Mouse (Mus musculus): ENCODE data around the gene Qrich1. TPM values are rescaled to one million over a fixed set of nuclear protein-coding genes. Genes with fewer than 3 reads are reported as not detected.
A peak's percentile ranks its signal among the peaks of the same experiment; 100 is the strongest.

The Qrich1 gene
- total RNA-seq, 1 experiment: 152 TPM

DNA sequence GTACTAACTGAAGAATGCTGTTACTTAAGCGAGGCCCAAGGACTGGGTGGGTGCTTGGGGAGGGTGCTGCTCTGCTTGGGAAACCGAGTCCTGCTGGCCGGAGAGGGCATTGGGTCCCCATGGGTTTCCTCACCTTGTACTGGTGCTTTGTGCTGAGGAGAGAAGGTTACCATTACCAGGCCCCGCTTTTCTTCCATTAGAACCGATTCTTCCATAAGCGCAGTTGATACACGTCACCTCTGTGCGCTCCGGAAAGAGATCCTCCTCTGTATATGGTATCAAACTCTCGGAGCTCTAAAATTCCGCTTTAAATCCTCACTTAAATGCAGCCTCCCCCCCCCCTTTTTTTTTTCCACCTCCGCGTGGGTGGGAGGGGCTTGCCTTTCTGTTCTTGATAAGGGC, 1.3 kb downstream of the Qrich1 start:
- Histone ChIP-seq H3K27ac (ENCODE audit: insufficient read depth, low read depth, low read length, poor library complexity, severe bottlenecking) (peak overlapping the region; percentile 99), H3K4me3 (ENCODE audit: insufficient read depth in 1 of 2, low read depth in 1 of 2, low read length in 2 of 2, poor library complexity in 1 of 2, severe bottlenecking in 1 of 2) (peak overlapping the region; percentile 92 to 97), H3K4me1 (ENCODE audit: control insufficient read depth in 2 of 2, insufficient read depth in 2 of 2, low read length in 2 of 2, poor library complexity in 1 of 2) (peaks cover 0 to 5% of the 10 kb centered on the region in 2 experiments; a peak in 2 of 4 replicates), H3K36me3 (ENCODE audit: control insufficient read depth, insufficient read depth, low read length, poor library complexity, severe bottlenecking) (peaks cover 18% of the 10 kb centered on the region), H3K9ac (ENCODE audit: insufficient read depth, low read depth, low read length, poor library complexity, severe bottlenecking) (peak overlapping the region; percentile 99), H3K9me3 (ENCODE audit: control insufficient read depth, insufficient read depth, low read depth, low read length) (no peaks in the 10 kb centered on the region)
- in situ Hi-C loops (cut with MboI; ENCODE audit: low sequenced_read_pairs in 2 of 2, unreplicated experiment in 2 of 2): no loop called here
- DNase-seq (ENCODE audit: low read depth, low spot score): peak; percentile 42
- peak; percentile 68; the same call in 1 of the 2 replicates for TF ChIP-seq ZNF384 (IDR thresholded peaks at IDR 0.05; ENCODE audit: low read depth, low read length)
- no peak for TF ChIP-seq MAFK (IDR thresholded peaks at IDR 0.05; ENCODE audit: insufficient read depth, low read depth, low read length)
- TF ChIP-seq ZC3H11A (IDR thresholded peaks at IDR 0.05; ENCODE audit: borderline replicate concordance, low read depth, low read length): no peak
- TF ChIP-seq HCFC1 (IDR thresholded peaks at IDR 0.05; ENCODE audit: borderline replicate concordance, insufficient read depth, low read length): no peak

DNA sequence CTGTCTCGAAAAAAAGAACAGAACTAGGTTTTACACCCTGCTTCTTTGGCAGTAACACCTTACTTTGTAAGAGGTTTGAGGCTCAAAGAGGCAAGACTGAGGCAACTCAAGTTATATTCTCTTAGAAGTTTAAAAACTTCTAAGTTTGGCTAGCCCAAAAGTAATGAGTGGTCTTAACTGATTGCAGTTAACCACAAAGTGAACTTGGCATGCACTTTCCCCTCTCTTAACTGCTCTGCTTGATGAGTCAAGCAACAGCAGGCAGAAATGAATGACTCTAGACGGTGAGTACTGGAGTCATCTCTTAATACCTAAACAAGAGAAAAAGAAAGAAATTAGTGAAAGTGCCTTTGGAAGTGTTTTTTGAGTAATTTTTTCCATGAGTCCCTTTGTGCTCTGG, 5.0 kb downstream of the Qrich1 start:
- H3K9ac ChIP-seq (ENCODE audit: insufficient read depth, low read depth, low read length, poor library complexity, severe bottlenecking): no peak overlapping the region
- peaks cover 0 to 5% of the 10 kb centered on the region in 2 experiments; a peak in 1 of 4 replicates for H3K4me1 ChIP-seq (ENCODE audit: control insufficient read depth in 2 of 2, insufficient read depth in 2 of 2, low read length in 2 of 2, poor library complexity in 1 of 2)
- in situ Hi-C loops (cut with MboI; ENCODE audit: low sequenced_read_pairs in 2 of 2, unreplicated experiment in 2 of 2): no loop called here
- H3K36me3 ChIP-seq (ENCODE audit: control insufficient read depth, insufficient read depth, low read length, poor library complexity, severe bottlenecking): no peaks in the 10 kb centered on the region; the same call in 1 of the 2 replicates
- H3K4me3 ChIP-seq (ENCODE audit: insufficient read depth in 1 of 2, low read depth in 1 of 2, low read length in 2 of 2, poor library complexity in 1 of 2, severe bottlenecking in 1 of 2): no peak overlapping the region
- no peaks in the 10 kb centered on the region for H3K9me3 ChIP-seq (ENCODE audit: control insufficient read depth, insufficient read depth, low read depth, low read length)
- H3K27ac ChIP-seq (ENCODE audit: insufficient read depth, low read depth, low read length, poor library complexity, severe bottlenecking): no peak overlapping the region
- no peak for TF ChIP-seq MAFK (IDR thresholded peaks at IDR 0.05; ENCODE audit: insufficient read depth, low read depth, low read length)
- no peak for TF ChIP-seq CHD2 (IDR thresholded peaks at IDR 0.05; ENCODE audit: low read depth, low read length)
- no peak for TF ChIP-seq ZNF384 (IDR thresholded peaks at IDR 0.05; ENCODE audit: low read depth, low read length)
- no peak for TF ChIP-seq HCFC1 (IDR thresholded peaks at IDR 0.05; ENCODE audit: borderline replicate concordance, insufficient read depth, low read length)
- no peak for DNase-seq (ENCODE audit: low read depth, low spot score)

DNA sequence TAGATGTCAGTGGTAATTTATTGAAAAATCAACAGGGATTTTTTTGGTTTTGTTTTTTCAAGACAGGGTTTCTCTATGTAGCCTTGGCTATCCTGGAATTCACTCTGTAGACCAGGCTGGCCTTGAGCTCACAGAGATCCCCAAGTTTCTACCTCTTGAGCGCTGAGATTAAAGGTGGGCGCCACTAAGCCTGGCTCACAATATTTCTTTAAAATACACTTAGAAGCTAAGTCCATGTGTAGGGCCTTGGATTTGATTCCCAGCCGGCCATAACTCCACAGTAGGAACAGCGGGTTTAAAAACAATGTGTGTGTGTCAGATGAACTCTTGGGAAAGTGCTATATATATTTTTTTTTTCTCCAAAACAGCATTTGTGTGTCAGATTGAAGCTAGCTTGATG, 6.7 kb downstream of the Qrich1 start:
- no peak for DNase-seq (ENCODE audit: low read depth, low spot score)
- in situ Hi-C loops (cut with MboI; ENCODE audit: low sequenced_read_pairs in 2 of 2, unreplicated experiment in 2 of 2): no loop called here

DNA sequence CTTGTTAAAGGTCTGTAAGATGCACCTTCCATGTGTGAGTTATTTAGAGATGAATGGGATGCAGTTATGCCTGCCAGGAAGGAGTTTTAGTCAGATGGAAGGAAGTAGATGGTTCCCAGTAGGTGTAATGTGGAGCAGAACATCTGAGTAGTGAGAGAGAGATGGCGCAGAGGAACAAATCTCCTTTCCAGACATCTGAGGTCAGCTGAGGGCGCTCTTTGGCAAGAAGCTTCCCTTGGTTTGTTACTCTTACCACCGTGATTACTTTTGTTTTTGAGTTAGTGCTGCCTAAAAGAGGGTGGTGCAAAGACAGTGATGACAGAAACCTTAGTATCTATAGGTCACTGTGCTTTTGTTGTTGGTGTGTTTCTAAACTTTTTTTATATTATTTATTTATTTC, 8.8 kb downstream of the Qrich1 start:
- peaks cover 5% of the 10 kb centered on the region for H3K36me3 ChIP-seq (ENCODE audit: control insufficient read depth, insufficient read depth, low read length, poor library complexity, severe bottlenecking)

More for the DNA sequence above, 6.7 kb downstream of the Qrich1 start:
- H3K27ac ChIP-seq (ENCODE audit: insufficient read depth, low read depth, low read length, poor library complexity, severe bottlenecking): no peak overlapping the region
- no peaks in the 10 kb centered on the region; the same call in 1 of the 2 replicates for H3K36me3 ChIP-seq (ENCODE audit: control insufficient read depth, insufficient read depth, low read length, poor library complexity, severe bottlenecking)
- H3K9me3 ChIP-seq (ENCODE audit: control insufficient read depth, insufficient read depth, low read depth, low read length): no peaks in the 10 kb centered on the region
- no peak overlapping the region for H3K4me3 ChIP-seq (ENCODE audit: insufficient read depth in 1 of 2, low read depth in 1 of 2, low read length in 2 of 2, poor library complexity in 1 of 2, severe bottlenecking in 1 of 2)
- TF ChIP-seq CHD2 (IDR thresholded peaks at IDR 0.05; ENCODE audit: low read depth, low read length): no peak
- no peak for TF ChIP-seq MAFK (IDR thresholded peaks at IDR 0.05; ENCODE audit: insufficient read depth, low read depth, low read length)
- no peak for TF ChIP-seq ZNF384 (IDR thresholded peaks at IDR 0.05; ENCODE audit: low read depth, low read length)
- TF ChIP-seq ZC3H11A (IDR thresholded peaks at IDR 0.05; ENCODE audit: borderline replicate concordance, low read depth, low read length): no peak
- TF ChIP-seq HCFC1 (IDR thresholded peaks at IDR 0.05; ENCODE audit: borderline replicate concordance, insufficient read depth, low read length): no peak
- H3K9ac ChIP-seq (ENCODE audit: insufficient read depth, low read depth, low read length, poor library complexity, severe bottlenecking): no peak overlapping the region
- peaks cover 0 to 5% of the 10 kb centered on the region in 2 experiments; a peak in 1 of 4 replicates for H3K4me1 ChIP-seq (ENCODE audit: control insufficient read depth in 2 of 2, insufficient read depth in 2 of 2, low read length in 2 of 2, poor library complexity in 1 of 2)

DNA sequence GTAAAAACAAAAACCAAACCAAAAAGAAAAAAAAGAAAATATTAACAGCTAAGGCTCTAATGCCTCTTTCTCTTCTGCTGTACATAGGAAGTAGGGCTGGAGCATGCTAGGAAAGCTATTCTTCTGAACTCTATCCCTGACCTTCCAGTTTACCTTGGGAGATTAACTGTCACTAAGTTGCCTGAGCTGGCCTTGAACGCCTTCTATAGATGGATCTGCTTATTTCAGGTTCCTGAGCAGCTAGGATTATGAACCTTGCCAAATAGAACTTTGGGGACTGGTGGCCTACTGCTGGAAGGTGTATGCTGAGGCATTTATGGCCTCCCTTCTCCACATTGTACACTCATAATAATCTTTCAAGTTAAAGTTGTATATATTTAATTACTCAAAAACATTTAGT, 14.3 kb downstream of the Qrich1 start:
- Histone ChIP-seq H3K9me3 (ENCODE audit: control insufficient read depth, insufficient read depth, low read depth, low read length) (no peaks in the 10 kb centered on the region), H3K27ac (ENCODE audit: insufficient read depth, low read depth, low read length, poor library complexity, severe bottlenecking) (no peak overlapping the region), H3K36me3 (ENCODE audit: control insufficient read depth, insufficient read depth, low read length, poor library complexity, severe bottlenecking) (peaks cover 36% of the 10 kb centered on the region), H3K4me1 (ENCODE audit: control insufficient read depth in 2 of 2, insufficient read depth in 2 of 2, low read length in 2 of 2, poor library complexity in 1 of 2) (no peaks in the 10 kb centered on the region), H3K4me3 (ENCODE audit: insufficient read depth in 1 of 2, low read depth in 1 of 2, low read length in 2 of 2, poor library complexity in 1 of 2, severe bottlenecking in 1 of 2) (no peak overlapping the region), H3K9ac (ENCODE audit: insufficient read depth, low read depth, low read length, poor library complexity, severe bottlenecking) (no peak overlapping the region)
- no peak for DNase-seq (ENCODE audit: low read depth, low spot score)
- in situ Hi-C loops (cut with MboI; ENCODE audit: low sequenced_read_pairs in 2 of 2, unreplicated experiment in 2 of 2): no loop called here
- no peak for TF ChIP-seq ZC3H11A (IDR thresholded peaks at IDR 0.05; ENCODE audit: borderline replicate concordance, low read depth, low read length)
- TF ChIP-seq MAFK (IDR thresholded peaks at IDR 0.05; ENCODE audit: insufficient read depth, low read depth, low read length): no peak

More for the DNA sequence above, 8.8 kb downstream of the Qrich1 start:
- H3K9me3 ChIP-seq (ENCODE audit: control insufficient read depth, insufficient read depth, low read depth, low read length): no peaks in the 10 kb centered on the region
- in situ Hi-C loops (cut with MboI; ENCODE audit: low sequenced_read_pairs in 2 of 2, unreplicated experiment in 2 of 2): no loop called here
- TF ChIP-seq CHD2 (IDR thresholded peaks at IDR 0.05; ENCODE audit: low read depth, low read length): no peak
- no peak for TF ChIP-seq MAFK (IDR thresholded peaks at IDR 0.05; ENCODE audit: insufficient read depth, low read depth, low read length)
- no peak for TF ChIP-seq ZNF384 (IDR thresholded peaks at IDR 0.05; ENCODE audit: low read depth, low read length)
- TF ChIP-seq HCFC1 (IDR thresholded peaks at IDR 0.05; ENCODE audit: borderline replicate concordance, insufficient read depth, low read length): no peak
- TF ChIP-seq ZC3H11A (IDR thresholded peaks at IDR 0.05; ENCODE audit: borderline replicate concordance, low read depth, low read length): no peak
- H3K4me1 ChIP-seq (ENCODE audit: control insufficient read depth in 2 of 2, insufficient read depth in 2 of 2, low read length in 2 of 2, poor library complexity in 1 of 2): no peaks in the 10 kb centered on the region; a peak in 1 of 4 replicates
- DNase-seq (ENCODE audit: low read depth, low spot score): no peak
- H3K27ac ChIP-seq (ENCODE audit: insufficient read depth, low read depth, low read length, poor library complexity, severe bottlenecking): no peak overlapping the region
- no peak overlapping the region; the same call in 1 of the 2 replicates for H3K9ac ChIP-seq (ENCODE audit: insufficient read depth, low read depth, low read length, poor library complexity, severe bottlenecking)
- H3K4me3 ChIP-seq (ENCODE audit: insufficient read depth in 1 of 2, low read depth in 1 of 2, low read length in 2 of 2, poor library complexity in 1 of 2, severe bottlenecking in 1 of 2): no peak overlapping the region
